Mouse (Mus musculus) hindbrain, embryonic 16.5 days (tissue): Measurements from ENCODE around the gene Extl2. TPM values are rescaled to one million over a fixed set of nuclear protein-coding genes. Genes with fewer than 3 reads are reported as not detected.

ENCODE experiments used
- ATAC-seq: fragments of 200-750 bp; cut with Nextera tagmentation; 2 replicates; pipeline ENCODE4 v1.8.0; 2017; ENCODE audit warnings: moderate TSS enrichment, moderate library complexity
- H3K27ac ChIP-seq: fragments of 300-500 bp; sonication (generic); 2 replicates; pipeline ENCODE4 v1.5.1; 2014; ENCODE audit warnings: low read depth, mild to moderate bottlenecking, control low read depth, low read length, moderate library complexity
- H3K27me3 ChIP-seq: fragments of 300-500 bp; sonication (generic); replicated peaks from 2 replicates; pipeline ENCODE4 v1.6.1; 2014; ENCODE audit warnings: low read length; ENCODE audit not compliant: control insufficient read depth, insufficient read depth
- H3K36me3 ChIP-seq: fragments of 300-500 bp; sonication (generic); 2 replicates; pipeline ENCODE4 v1.6.1; 2014; ENCODE audit warnings: mild to moderate bottlenecking, low read length, moderate library complexity, mixed read lengths; ENCODE audit not compliant: control insufficient read depth, insufficient read depth
- H3K4me1 ChIP-seq: fragments of 300-500 bp; sonication (generic); 2 replicates; pipeline ENCODE4 v1.6.1; 2014; ENCODE audit warnings: low read depth, low read length; ENCODE audit not compliant: control insufficient read depth, insufficient read depth
- H3K4me2 ChIP-seq: fragments of 300-500 bp; sonication (generic); 2 replicates; pipeline ENCODE4 v1.6.1; 2014; ENCODE audit warnings: mild to moderate bottlenecking, low read length, control low read depth, moderate library complexity
- H3K4me3 ChIP-seq: fragments of 300-500 bp; sonication (generic); 2 replicates; pipeline ENCODE4 v1.5.1; 2014; ENCODE audit warnings: mild to moderate bottlenecking, low read length, control low read depth, moderate library complexity
- H3K9ac ChIP-seq: fragments of 300-500 bp; sonication (generic); 2 replicates; pipeline ENCODE4 v1.6.1; 2014; ENCODE audit warnings: low read depth, mild to moderate bottlenecking, control low read depth, low read length, moderate library complexity
- H3K9me3 ChIP-seq: fragments of 300-500 bp; sonication (generic); 2 replicates; pipeline ENCODE4 v1.6.1; 2014; ENCODE audit warnings: mild to moderate bottlenecking, low read length, moderate library complexity; ENCODE audit not compliant: control insufficient read depth
- WGBS: fragments of 180-500 bp; shearing (Covaris S2); extraction: QIAGEN DNeasy Blood & Tissue Kit; methylation state at CpG from one replicate; pipeline ENCODE4 v1.1.7; 2014; 5-methylcytosine and 5-hydroxymethylcytosine counted together
- microRNA-seq: library from miRNA; unstranded; fragments of <30 nt; microRNA quantifications from one replicate; pipeline ENCODE4, GENCODE M21; 2017
- polyA plus RNA-seq: library from polyadenylated mRNA; unstranded; fragments of >200 nt; fragmentation: Nextera tagmentation; extraction: Ambion mirVana; gene quantifications from 2 replicates; pipeline ENCODE4 v1.2.1, GENCODE M21; 2015

The Extl2 gene
- polyA plus RNA-seq, 1 experiment from 2014 or later = 43.2 TPM

DNA sequence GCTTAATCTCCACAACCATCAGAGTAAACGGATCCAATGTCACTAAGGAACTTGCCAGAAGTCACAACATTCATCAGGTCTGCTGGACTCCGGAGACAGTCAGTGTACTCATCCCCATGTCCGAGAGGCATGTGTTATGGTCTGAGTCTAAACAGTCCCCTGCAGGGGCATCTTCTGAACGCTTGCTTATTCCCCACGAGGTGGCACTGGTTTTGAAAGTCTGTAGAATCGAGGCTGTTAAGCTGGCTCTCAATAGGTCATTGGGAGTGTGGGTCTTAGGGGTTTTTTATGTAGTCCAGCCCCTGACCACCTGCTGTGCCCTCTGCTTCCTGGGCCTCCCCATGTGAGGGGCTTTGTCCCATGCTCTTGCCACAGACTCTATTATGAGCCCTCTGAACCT lies 49.8 kb downstream of the Extl2 start:
- no peaks in the 10 kb centered on the region for H3K9me3 ChIP-seq
- WGBS = 54% methylated on average over 6 of the region's 6 CpGs
- no peak overlapping the region for H3K4me2 ChIP-seq
- no peak overlapping the region for H3K9ac ChIP-seq
- H3K27me3 ChIP-seq = no peaks in the 10 kb centered on the region; the same call in 1 of the 2 replicates
- H3K4me1 ChIP-seq = no peaks in the 10 kb centered on the region
- H3K4me3 ChIP-seq = no peak overlapping the region
- H3K27ac ChIP-seq = no peak overlapping the region
- ATAC-seq = no peak
- no peaks in the 10 kb centered on the region for H3K36me3 ChIP-seq

DNA sequence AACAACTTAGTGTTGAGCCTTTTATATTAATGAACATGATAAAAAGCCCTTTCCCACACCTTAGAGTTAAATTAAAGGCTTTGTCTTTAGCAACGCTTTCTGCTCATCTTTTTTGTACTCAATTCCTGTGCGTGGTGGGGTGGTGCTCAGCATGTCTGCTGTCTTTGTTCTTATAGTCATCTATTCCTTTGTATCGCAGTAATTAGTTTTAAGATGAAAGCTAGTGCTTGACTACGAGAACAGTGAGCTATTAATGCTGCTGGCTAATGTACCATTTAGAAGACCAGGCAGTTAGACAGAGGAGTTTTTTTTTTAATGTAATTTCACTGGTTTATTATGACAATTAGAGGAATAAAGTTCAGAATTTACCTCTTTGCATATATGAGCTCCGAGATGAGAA lies 53.1 kb downstream of the Extl2 start:
- H3K36me3 ChIP-seq = no peaks in the 10 kb centered on the region
- ATAC-seq = no peak
- no peaks in the 10 kb centered on the region; the same call in 1 of the 2 replicates for H3K27me3 ChIP-seq
- no peak overlapping the region for H3K9ac ChIP-seq
- H3K27ac ChIP-seq = no peak overlapping the region
- 48% methylated on average over 5 of the region's 5 CpGs for WGBS
- no peak overlapping the region for H3K4me2 ChIP-seq
- H3K9me3 ChIP-seq = no peaks in the 10 kb centered on the region
- H3K4me3 ChIP-seq = no peak overlapping the region
- no peaks in the 10 kb centered on the region for H3K4me1 ChIP-seq

DNA sequence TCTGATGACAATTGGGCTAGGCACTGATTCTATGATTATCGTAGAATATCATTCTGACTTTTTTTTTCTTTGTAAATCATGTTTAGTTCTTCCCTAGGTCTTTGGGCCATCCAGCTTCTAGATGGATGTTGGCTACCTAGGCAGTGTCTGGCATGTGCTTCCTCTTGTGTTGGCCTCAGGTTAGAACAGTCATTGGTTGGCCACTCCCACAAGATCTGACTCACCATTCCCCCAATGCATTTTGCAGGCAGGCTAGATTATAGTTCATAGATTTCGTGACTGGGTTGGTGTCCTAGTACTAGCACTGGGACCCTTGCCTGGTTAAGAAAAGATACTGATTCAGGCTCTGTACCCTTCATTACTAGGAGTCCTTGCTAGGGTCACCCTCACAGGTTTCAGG lies 54.9 kb downstream of the Extl2 start:
- Histone ChIP-seq H3K4me3 (no peak overlapping the region), H3K36me3 (no peaks in the 10 kb centered on the region), H3K27ac (no peak overlapping the region), H3K9me3 (no peaks in the 10 kb centered on the region), H3K9ac (no peak overlapping the region), H3K4me1 (no peaks in the 10 kb centered on the region), H3K27me3 (no peaks in the 10 kb centered on the region), H3K4me2 (no peak overlapping the region)
- WGBS = 95% methylated on average over 2 of the region's 2 CpGs
- no peak for ATAC-seq

DNA sequence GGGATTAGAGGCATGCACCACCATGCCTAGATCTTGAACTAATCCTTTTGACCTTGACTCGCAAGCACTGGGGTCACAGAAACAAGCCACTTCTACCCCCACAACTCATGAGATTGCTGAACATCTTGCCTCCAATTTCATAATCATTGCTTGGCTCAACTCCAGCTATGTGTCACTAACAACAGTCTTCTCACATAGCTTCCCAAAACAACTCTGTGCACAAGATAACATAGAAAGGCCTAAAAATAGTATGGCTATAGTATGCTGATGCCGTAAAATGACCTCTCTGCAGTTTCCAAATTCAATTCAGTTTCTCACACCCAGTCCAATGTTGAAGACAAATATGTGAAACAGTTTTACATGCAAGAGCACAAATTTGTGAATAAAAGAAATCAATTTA lies 65.3 kb downstream of the Extl2 start:
- no peaks in the 10 kb centered on the region for H3K9me3 ChIP-seq
- no peaks in the 10 kb centered on the region for H3K27me3 ChIP-seq
- no peaks in the 10 kb centered on the region for H3K4me1 ChIP-seq
- H3K9ac ChIP-seq = no peak overlapping the region
- ATAC-seq = no peak
- no peak overlapping the region for H3K4me3 ChIP-seq
- H3K36me3 ChIP-seq = no peaks in the 10 kb centered on the region
- H3K4me2 ChIP-seq = no peak overlapping the region
- no peak overlapping the region for H3K27ac ChIP-seq
- 80% methylated on average over 2 of the region's 2 CpGs for WGBS

DNA sequence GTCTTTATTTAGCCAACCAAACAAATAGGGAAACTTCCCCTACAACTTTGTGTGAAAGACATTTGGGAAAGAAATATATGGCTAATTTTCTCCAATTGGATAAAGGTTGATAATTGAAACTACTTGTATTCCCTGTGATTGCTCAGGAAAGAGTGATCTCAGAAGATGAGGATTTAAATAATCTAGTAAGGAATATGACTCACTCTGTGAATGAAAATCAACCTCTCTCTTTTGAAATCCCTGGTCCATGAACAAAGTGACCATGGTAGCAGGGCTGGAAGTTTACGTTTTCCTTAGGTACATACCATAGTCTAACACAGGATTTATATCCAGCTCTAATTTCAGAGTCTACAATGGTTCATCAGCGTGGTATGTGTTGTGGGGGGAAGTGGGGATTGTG lies 69.5 kb downstream of the Extl2 start:
- 78% methylated on average over 2 of the region's 2 CpGs for WGBS
- H3K27ac ChIP-seq = no peak overlapping the region
- no peaks in the 10 kb centered on the region for H3K9me3 ChIP-seq
- no peak overlapping the region for H3K9ac ChIP-seq
- H3K4me1 ChIP-seq = no peaks in the 10 kb centered on the region
- no peaks in the 10 kb centered on the region for H3K27me3 ChIP-seq
- H3K4me2 ChIP-seq = no peak overlapping the region
- no peak for ATAC-seq
- H3K4me3 ChIP-seq = no peak overlapping the region
- no peaks in the 10 kb centered on the region for H3K36me3 ChIP-seq

DNA sequence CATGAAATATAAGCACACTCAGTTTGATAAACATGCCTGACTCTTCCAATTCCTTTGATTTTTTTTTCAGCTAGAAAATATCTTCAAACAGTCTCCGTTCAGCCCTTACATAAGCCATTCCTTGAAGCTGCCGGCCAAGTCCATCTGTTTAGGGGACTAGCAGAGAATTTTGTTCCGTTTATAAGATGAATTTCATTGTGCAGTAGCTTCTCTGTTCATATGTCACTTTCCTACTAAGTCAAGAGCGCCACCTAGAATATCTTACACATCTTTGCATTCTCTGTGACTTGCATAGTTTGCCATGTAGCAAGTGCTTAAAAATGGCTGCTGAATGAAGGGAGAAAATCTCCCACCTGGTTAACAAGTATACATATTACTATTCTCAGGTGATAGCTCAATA lies 71.2 kb downstream of the Extl2 start:
- no peaks in the 10 kb centered on the region for H3K9me3 ChIP-seq
- 70% methylated on average over 4 of the region's 4 CpGs for WGBS

More for the DNA sequence above, 71.2 kb downstream of the Extl2 start:
- Histone ChIP-seq H3K4me3 (no peak overlapping the region), H3K4me2 (no peak overlapping the region), H3K4me1 (no peaks in the 10 kb centered on the region), H3K27me3 (no peaks in the 10 kb centered on the region), H3K36me3 (no peaks in the 10 kb centered on the region), H3K27ac (no peak overlapping the region), H3K9ac (no peak overlapping the region)
- no peak for ATAC-seq

Small RNA genes lying within 50 kb of the gene (microRNA-seq; reads per million reads assigned to microRNA genes)
- gene Mir669n = not detected

Other genes with a start within 250 kb of the Extl2 start
- gene Dph5, start 119.6 kb upstream of the Extl2 start, polyA plus RNA-seq = 25.0 and 26.9 TPM in 2 replicates
- 15.2 and 16.0 TPM in 2 replicates for gene Slc30a7, start 56 bp upstream of the Extl2 start, polyA plus RNA-seq
- 38.7 and 42.0 TPM in 2 replicates for gene Vcam1, start 122.2 kb downstream of the Extl2 start, polyA plus RNA-seq
- 4.7 and 6.9 TPM in 2 replicates for gene Gpr88, start 246.0 kb downstream of the Extl2 start, polyA plus RNA-seq